Mouse (Mus musculus): ENCODE measurements around the gene Atg5. TPM values are rescaled to one million over a fixed set of nuclear protein-coding genes. Genes with fewer than 3 reads are reported as not detected.

The Atg5 gene
- total RNA-seq, 2 experiments from 2014 or later: 20.7 to 24.8 TPM

DNA sequence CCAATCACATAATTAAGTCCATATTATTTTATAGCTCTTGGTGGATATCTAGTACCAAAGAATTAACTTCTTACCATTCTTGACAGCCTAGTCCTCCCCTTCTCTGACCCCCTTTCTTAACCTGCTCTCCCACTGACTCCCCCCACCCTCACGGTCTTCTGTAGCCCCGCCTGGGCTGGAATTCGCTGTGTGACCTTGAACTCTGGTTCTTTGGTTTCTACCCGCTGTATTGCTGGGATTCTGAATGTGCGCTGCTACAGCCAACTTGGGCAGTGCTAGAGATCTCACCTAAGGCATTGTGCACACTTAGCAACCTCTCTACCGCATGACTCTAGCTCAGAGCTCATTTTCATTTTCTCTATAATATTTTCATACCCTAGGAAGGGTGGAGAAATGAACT, 90.7 kb downstream of the Atg5 start:
- DNase-seq (ENCODE audit: extremely low spot score in 1 of 2, low spot score in 2 of 2): no peak

DNA sequence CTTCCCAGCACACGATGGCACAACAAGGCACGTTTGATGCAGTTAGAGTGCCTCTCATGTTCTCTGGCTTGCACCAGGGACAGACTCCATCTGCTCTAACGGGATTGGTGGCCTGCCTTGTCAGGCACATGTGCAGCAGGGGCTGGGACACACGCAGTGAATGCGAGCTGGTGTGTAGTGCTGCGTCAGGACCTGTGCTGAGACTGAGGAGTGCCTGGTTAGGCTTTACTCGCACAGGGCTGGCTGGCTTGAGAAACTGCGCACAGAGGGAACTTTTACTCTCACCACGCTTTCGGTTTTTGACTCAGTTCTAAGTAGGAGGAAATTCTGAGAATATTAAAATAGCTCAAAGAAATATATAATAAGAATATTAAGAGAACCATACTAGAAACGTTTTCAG, 92.5 kb downstream of the Atg5 start:
- intact Hi-C loops (cut with DNase I): no loop called here
- no peak overlapping the region for H3K4me3 ChIP-seq
- TF ChIP-seq CTCF (IDR thresholded peaks at IDR 0.05): no peak
- no peak overlapping the region for H3K27ac ChIP-seq
- DNase-seq (ENCODE audit: extremely low spot score in 1 of 2, low spot score in 2 of 2): no peak

More for the DNA sequence above, 90.7 kb downstream of the Atg5 start:
- no peak for TF ChIP-seq CTCF (IDR thresholded peaks at IDR 0.05)
- Histone ChIP-seq H3K4me3 (no peak overlapping the region), H3K27ac (no peak overlapping the region)
- intact Hi-C loops (cut with DNase I): no loop called here

DNA sequence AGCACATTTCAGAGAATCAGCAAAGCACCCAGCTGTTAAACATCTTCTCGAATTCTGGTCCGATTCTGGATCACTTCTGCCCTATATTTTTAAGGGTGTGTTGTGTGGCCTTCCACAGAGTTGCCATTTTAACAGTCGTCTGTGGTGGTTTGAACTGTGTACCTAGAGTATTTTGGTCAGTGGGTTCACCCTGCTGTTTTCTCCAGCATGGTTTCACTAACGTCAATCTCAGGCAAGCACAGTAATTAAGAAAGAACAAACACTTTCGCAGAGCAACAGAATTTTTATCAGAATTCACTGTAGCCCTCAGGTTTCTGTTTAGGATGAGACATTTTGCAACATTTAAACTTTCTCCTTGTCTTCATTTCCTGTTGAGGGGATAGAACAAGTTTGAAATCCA, 94.3 kb downstream of the Atg5 start:
- no peak for TF ChIP-seq CTCF (IDR thresholded peaks at IDR 0.05)
- intact Hi-C loops (cut with DNase I): no loop called here
- H3K27ac ChIP-seq: no peak overlapping the region
- H3K4me3 ChIP-seq: no peak overlapping the region
- DNase-seq (ENCODE audit: extremely low spot score in 1 of 2, low spot score in 2 of 2): no peak

DNA sequence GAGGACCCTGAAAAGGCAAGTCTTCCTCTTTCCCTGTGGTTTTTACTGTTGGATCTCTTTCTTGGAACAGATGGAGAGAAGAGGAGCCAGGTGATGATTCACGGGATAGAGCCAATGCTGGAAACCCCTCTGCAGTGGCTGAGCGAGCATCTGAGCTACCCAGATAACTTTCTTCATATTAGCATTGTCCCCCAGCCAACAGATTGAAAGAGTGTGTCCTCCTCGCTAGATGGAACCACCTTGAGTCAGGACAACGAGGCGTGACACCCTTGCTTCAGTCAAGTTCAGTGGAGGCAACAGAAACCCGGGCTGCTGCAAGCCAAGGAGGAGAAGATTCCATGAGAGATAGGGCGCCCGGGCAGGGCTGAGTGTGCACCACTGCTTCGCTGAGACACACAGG, 94.7 kb downstream of the Atg5 start:
- intact Hi-C loops (cut with DNase I): no loop called here
- DNase-seq (ENCODE audit: extremely low spot score in 1 of 2, low spot score in 2 of 2): peak in 1 of 2 experiments; percentile 21
- Histone ChIP-seq H3K4me3 (no peak overlapping the region), H3K27ac (no peak overlapping the region)
- TF ChIP-seq CTCF (IDR thresholded peaks at IDR 0.05): no peak

DNA sequence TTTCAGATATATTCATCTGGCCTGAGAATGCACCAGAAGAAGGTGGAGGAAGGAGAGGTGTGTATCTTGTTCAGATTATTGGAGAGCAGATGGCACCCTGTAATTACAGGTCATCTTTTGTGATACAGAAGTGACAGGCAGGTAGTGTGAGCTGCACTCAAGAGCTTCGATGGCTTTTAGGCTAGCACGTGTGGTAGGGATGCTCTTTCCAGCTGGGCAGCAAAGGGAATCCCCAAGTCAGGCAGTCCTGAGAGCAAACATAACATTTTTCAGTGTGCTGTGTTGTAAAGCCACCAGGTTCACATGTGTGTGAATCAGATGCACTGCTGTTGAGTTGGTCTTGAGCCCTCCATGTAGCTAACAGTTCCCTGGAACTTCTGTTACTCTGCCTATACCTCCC, 98.0 kb downstream of the Atg5 start:
- no peak for TF ChIP-seq CTCF (IDR thresholded peaks at IDR 0.05)
- DNase-seq (ENCODE audit: extremely low spot score in 1 of 2, low spot score in 2 of 2): no peak
- intact Hi-C loops (cut with DNase I): no loop called here
- no peak overlapping the region for H3K27ac ChIP-seq
- H3K4me3 ChIP-seq: no peak overlapping the region

DNA sequence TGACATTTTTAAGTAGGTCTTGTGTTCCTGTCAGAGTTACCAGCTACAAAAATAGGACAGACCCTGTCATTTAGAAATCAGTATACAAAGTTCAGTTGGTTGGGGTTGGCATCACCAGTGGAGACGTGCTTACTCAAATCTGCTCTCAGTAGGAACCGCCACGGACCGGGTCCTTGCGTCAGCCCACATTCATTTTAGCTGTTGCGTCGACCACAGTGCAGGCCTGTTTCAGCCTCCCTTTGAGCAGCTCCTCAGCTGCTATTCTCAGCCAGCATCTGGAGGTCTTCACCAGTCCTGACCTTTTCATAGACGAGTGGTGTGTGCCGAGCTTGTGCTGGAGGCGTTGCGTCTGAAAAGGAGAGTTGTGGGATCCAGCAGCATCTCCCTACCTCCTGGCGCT, 98.9 kb downstream of the Atg5 start:
- intact Hi-C loops (cut with DNase I): no loop called here
- no peak overlapping the region for H3K4me3 ChIP-seq
- DNase-seq (ENCODE audit: extremely low spot score in 1 of 2, low spot score in 2 of 2): no peak
- H3K27ac ChIP-seq: no peak overlapping the region
- no peak for TF ChIP-seq CTCF (IDR thresholded peaks at IDR 0.05)

DNA sequence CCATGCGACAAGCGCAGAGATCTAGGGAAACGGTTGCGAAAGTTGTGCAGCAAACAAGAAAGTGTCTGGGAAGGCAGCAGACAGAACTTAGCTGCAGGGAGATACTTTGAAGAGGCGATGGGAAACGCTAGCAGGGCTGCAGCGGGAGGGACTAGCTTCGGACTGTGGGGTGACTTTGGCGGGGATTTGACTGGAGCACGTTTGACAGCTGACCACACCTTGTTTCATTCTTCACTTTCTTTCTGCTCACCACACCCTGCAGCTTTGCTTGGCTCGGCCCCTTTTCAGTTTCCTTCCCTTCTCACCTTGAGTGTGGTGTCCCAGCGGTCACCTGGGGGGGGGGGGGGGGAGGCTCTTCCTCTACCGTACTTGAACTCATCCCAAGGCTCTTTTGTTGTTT, 100.4 kb downstream of the Atg5 start:
- TF ChIP-seq CTCF (IDR thresholded peaks at IDR 0.05): no peak
- intact Hi-C loops (cut with DNase I): no loop called here
- Histone ChIP-seq H3K27ac (no peak overlapping the region), H3K4me3 (no peak overlapping the region)
- DNase-seq (ENCODE audit: extremely low spot score in 1 of 2, low spot score in 2 of 2): no peak

DNA sequence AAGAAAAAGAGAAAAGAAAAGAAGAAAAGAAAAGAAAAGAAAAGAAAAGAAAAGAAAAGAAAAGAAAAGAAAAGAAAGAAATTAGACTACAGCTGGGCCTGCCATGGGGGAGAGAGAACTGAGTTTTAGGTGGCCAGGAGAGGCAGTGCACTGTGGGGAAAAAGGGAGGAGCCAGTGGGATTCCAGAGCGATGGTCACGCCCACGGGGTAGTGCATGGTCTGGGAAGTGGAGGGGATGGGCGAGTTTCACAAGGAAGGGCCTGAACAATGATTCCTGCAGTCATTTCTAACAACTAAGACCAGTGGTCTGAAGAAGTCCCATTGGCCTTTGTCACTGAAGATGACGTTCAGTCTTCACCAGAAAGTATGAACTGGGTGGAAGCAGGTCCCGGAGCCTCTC, 102.5 kb downstream of the Atg5 start:
- intact Hi-C loops (cut with DNase I): no loop called here
- no peak overlapping the region for H3K4me3 ChIP-seq
- TF ChIP-seq CTCF (IDR thresholded peaks at IDR 0.05): no peak
- no peak overlapping the region for H3K27ac ChIP-seq
- no peak for DNase-seq (ENCODE audit: extremely low spot score in 1 of 2, low spot score in 2 of 2)

DNA sequence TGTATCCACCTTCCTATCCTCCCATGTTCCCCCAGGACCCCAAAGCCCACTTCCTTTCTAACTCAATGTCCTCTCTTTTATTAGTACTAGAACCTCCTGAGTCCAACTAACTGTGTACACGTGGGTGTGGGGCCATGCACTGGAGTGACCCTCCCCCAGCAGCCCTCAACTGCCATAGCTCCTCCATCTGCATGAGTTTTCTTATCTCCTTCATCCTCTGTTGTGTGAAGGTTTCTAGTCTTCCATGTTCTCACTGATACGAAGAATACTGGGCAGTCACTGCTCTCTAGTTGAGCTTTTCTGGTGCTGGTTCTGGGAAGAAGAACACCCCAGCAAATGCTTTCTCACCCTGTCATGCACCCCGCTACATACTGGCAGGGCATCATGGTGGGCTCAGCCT, 104.1 kb downstream of the Atg5 start:
- TF ChIP-seq CTCF (IDR thresholded peaks at IDR 0.05): no peak
- H3K4me3 ChIP-seq: no peak overlapping the region
- no peak for DNase-seq (ENCODE audit: extremely low spot score in 1 of 2, low spot score in 2 of 2)
- intact Hi-C loops (cut with DNase I): no loop called here
- no peak overlapping the region for H3K27ac ChIP-seq

DNA sequence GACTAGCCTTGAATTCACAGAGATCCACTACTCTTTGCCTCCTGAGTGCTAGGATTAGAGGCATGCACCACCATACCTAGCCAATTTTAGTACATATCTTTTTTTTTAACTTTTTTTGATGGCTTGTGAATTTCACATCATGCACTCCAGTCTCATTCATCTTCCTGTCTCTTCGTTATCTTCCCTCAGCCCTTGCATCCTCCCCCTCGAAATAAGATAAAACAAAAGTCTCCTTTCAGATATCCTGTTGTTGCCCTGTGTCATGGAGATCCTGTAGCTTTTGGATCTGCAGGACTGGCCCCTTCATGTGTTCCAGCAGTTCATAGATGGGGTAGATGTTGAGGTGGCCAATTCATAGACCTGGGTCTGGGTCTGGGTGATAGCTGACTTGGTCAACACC, 106.5 kb downstream of the Atg5 start:
- Histone ChIP-seq H3K27ac (no peak overlapping the region), H3K4me3 (no peak overlapping the region)
- TF ChIP-seq CTCF (IDR thresholded peaks at IDR 0.05): no peak
- no peak for DNase-seq (ENCODE audit: extremely low spot score in 1 of 2, low spot score in 2 of 2)
- intact Hi-C loops (cut with DNase I): no loop called here

DNA sequence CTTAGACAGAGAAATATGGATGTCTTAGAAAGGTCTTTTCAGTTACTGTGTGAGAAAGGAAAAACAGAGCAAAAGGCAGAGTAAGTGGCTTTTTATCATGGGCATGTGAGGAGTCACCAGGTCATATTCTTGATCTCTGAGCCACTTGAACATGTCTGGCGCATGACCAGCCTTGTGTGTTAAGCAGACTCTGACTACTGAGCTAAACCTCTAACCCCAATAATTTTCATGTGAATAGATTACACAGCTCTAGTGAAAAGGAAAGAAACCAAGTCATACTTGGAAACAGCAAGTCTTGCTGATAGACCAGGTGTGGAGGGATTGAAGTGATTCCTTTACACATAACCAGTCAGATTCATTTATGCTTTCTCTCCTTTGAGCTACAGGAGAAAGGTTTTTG, 107.3 kb downstream of the Atg5 start:
- TF ChIP-seq CTCF (IDR thresholded peaks at IDR 0.05): no peak
- H3K4me3 ChIP-seq: no peak overlapping the region
- DNase-seq (ENCODE audit: extremely low spot score in 1 of 2, low spot score in 2 of 2): no peak
- no peak overlapping the region for H3K27ac ChIP-seq
- intact Hi-C loops (cut with DNase I): no loop called here

DNA sequence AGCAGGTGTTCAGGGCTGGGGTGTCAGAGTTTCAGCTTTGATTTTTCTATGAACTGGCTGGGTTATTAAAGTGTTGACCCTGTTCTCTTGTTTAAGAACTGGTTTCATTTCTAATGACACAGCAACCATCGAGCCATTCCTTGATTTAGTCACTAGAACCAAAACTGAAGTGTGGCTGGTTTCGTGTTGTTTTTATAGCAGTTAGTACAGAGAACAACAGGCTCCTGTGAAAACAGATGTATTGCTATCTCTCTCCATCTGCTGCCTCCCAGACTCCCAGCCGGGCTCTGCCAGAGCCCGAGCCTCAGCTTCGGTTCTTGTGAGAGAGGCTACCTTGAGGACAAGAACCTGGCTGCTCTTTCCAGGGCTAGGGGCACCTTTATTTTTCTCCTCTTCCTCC, 109.7 kb downstream of the Atg5 start:
- TF ChIP-seq CTCF (IDR thresholded peaks at IDR 0.05): no peak
- DNase-seq (ENCODE audit: extremely low spot score in 1 of 2, low spot score in 2 of 2): no peak
- intact Hi-C loops (cut with DNase I): no loop called here
- Histone ChIP-seq H3K27ac (no peak overlapping the region), H3K4me3 (no peak overlapping the region)

DNA sequence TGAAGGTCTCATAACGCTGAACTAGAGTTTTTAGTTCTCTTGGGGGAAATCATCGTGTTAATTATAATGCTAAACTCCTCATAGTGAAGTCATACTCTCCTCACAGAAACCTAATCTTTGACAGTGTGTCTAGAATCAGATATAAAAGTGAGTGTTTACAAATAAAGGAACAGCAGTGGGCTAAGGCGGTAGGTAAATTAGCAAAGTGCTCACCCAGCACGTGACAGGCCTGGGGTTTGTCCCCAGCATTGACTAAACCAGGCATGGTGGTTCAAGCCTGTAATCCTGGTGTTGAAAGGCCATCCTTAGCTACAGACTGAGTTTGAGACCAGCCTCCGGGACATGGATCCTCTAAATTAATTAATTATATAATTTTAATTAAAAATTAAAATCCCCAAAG, 110.2 kb downstream of the Atg5 start:
- intact Hi-C loops (cut with DNase I): no loop called here
- TF ChIP-seq CTCF (IDR thresholded peaks at IDR 0.05): no peak

More for the DNA sequence above, 110.2 kb downstream of the Atg5 start:
- no peak for DNase-seq (ENCODE audit: extremely low spot score in 1 of 2, low spot score in 2 of 2)
- H3K4me3 ChIP-seq: no peak overlapping the region
- no peak overlapping the region for H3K27ac ChIP-seq
